Mouse (Mus musculus) leukemia stem cell, adult 10-12 weeks (primary cell): ENCODE measurements around the gene Krtap9-5. TPM values are rescaled to one million over a fixed set of nuclear protein-coding genes. Genes with fewer than 3 reads are reported as not detected.

ENCODE experiments used
- polyA plus RNA-seq: library from polyadenylated mRNA; stranded (reverse); fragments of >175 nt; gene quantifications from 2 replicates; pipeline ENCODE4 v1.2.3, GENCODE M21; 2012; ENCODE audit warnings: low replicate concordance

Gene Krtap9-5
- polyA plus RNA-seq = not detected in 2 replicates

DNA sequence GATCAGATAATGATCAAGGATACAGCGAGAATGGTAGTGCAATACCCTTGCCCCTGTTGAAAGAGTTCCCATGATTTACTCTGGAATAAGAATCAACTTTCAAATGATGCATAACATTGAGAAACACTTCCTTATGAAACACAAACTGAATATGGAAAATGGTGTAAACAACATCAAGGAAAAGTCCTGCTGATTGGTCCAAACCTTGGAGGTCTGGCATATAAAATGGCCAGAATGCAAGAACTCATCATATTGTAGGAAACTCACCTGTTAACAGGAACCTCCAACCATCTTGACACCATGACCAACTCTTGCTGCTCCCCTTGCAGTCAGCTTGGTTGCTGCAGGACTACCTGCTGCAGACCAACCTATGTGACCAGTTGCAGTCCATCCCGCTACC is at the start of gene Krtap9-5:
TSS of gene Krtap9-5 (plus strand) at position 301 of the 400 bp plus-strand sequence.

DNA sequence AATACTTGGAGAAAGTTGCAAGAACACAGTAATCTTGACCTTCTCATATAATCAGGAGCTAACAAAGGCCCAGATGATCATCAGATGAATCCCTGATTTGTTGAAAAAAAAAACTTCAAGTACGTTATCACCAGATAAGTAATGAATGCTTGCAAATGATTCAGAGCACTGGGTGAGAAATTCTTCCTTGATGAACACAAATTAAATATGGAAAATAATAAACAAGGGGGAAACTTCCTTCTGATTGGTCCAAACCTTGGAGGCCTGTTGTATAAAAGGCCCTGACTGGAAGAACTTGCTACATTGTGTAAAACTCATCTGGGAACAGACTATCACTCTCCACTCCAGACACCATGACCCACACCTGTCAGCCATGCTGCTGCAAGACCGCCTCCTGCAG is 40.7 kb upstream of the Krtap9-5 start, which contains the start of gene Krtap31-1:
TSS of gene Krtap31-1 (plus strand) at position 301 of the 400 bp plus-strand sequence.

DNA sequence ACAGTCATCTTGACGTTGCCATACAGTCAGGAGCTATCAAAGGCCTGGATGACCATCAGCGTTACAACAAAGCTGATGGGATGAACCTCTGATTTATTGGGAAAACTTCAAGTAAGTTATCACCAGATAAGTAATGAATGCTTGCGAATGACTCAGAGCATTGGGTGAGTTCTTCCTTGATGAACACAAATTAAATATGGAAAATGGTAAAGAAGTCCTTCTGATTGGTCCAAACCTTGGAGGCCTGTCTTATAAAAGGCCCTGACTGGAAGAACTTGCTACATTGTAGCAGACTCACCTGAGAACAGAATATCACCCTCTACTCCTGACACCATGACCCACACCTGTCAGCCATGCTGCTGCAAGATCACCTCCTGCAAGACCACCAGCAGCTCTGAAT is 33.8 kb upstream of the Krtap9-5 start, which contains the start of gene Gm11565:
TSS of gene Gm11565 (plus strand) at position 301 of the 400 bp plus-strand sequence.

DNA sequence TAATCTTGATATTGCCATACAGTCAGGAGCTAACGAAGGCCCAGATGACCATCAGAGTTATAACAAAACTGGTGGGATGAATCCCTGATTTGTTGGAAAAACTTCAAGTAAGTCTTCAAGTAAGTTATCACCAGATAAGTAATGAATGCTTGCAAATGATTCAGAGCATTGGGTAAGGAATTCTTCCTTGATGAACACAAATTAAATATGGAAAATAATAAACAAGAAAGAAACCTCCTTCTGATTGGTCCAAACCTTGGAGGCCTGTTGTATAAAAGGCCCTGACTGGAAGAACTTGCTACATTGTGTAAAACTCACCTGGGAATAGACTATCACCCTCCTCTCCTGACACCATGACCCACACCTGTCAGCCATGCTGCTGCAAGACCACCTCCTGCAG is 12.3 kb upstream of the Krtap9-5 start, which contains the start of gene Krtap31-2:
TSS of gene Krtap31-2 (plus strand) at position 301 of the 400 bp plus-strand sequence.

DNA sequence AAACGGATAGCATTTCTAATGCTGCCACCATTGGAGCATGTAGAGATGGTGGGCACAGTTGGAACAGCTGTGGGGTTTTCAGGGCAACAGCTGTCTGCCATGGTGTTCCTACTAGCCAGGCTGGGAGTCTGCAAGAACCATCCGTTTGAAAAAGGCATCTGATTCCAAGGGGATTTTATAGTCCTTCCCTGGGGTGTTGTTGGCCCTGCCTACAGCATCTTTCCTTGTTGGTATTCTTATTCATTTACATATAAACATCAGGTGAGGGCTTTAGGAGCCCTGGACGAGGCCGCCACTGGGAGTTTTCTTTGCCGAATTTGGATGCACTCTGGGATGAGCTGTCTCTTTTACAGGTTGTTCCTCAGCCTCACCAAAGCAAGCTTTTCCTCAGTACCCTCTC is 30.7 kb downstream of the Krtap9-5 start, which contains the start of gene Krtap29-1:
TSS of gene Krtap29-1 (minus strand) at position 101 of the 400 bp plus-strand sequence.

DNA sequence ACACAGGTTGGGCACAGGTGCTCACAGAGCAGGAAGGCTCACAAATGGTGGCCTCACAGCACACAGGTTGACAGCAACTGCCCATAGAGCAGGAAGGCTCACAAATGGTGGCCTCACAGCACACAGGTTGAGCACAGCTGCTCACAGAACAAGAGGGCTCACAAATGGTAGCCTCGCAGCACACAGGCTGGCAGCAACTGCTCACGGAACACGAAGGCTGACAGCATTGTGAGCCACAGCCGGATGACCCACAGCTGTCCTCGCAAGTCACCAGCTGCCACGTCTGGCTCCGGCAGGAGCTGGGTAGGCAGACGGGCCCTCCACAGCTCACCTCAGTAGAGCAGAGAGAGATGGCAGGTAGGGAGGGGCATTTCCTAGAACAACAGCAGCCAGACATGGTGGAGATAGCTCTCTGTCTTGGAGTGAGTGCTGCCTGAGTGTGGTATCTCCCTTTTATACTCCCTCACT is 37.9 kb downstream of the Krtap9-5 start, which contains the start of gene Krtap16-1:
TSS of gene Krtap16-1 (minus strand) at position 418 of the 468 bp plus-strand sequence.

DNA sequence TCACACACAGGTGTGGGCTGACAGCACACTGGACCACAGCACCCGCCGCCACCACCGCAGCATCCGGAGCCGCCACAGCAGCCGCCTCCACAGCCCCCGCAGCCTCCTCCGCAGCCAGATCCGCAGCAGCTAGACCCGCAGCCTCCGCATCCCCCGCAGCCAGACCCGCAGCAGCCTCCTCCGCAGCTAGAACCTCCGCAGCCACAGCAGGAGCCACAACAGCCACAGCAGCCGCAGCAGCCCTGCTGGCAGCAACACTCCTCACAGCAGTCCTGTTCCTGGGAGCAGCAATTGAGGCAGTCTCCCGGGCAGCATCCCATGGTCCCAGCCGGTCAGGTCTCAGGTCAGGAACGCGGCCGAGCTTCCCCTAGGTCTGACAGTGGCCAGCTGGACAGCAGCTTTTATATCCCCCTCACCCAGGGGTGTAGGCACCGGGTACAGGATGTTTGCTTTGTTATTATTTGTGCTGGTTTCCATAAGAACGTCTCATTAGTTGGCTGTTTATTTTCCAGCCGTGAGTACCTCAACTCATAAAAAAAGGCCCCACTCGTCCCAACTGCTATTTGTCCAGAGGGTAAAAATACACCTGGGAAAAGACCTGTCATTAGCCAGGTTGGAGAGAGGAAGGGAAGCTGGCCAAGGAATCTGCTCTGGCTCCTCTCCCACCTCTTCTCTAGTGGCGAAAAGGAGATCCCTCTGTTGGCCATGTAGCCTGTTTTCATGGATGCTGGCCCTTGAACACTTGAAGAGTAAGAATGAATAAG is 45.5 kb downstream of the Krtap9-5 start, which contains the start of gene Krtap17-1:
TSS of gene Krtap17-1 (minus strand) at position 375 of the 764 bp plus-strand sequence.

Other genes starting within 250 kb of the Krtap9-5 start
- not detected in 2 replicates for gene Gm14180, start 214.2 kb upstream of the Krtap9-5 start, polyA plus RNA-seq
- gene Gm11595, start 175.6 kb upstream of the Krtap9-5 start, polyA plus RNA-seq = not detected in 2 replicates
- gene Krtap4-8, start 167.8 kb upstream of the Krtap9-5 start, polyA plus RNA-seq = not detected in 2 replicates
- gene Krtap4-9, start 163.3 kb upstream of the Krtap9-5 start, polyA plus RNA-seq = not detected in 2 replicates
- gene Gm11596, start 155.0 kb upstream of the Krtap9-5 start, polyA plus RNA-seq = not detected in 2 replicates
- 0.86 TPM in 1 of 2 replicates, not detected in the other for gene Gm11569, start 149.5 kb upstream of the Krtap9-5 start, polyA plus RNA-seq
- not detected in 2 replicates for gene Gm11554, start 144.0 kb upstream of the Krtap9-5 start, polyA plus RNA-seq
- not detected in 2 replicates for gene Krtap4-13, start 138.6 kb upstream of the Krtap9-5 start, polyA plus RNA-seq
- not detected in 2 replicates for gene Gm11564, start 132.8 kb upstream of the Krtap9-5 start, polyA plus RNA-seq
- not detected in 2 replicates for gene 2300003K06Rik, start 110.4 kb upstream of the Krtap9-5 start, polyA plus RNA-seq
- gene Krtap4-16, start 96.9 kb upstream of the Krtap9-5 start, polyA plus RNA-seq = not detected in 2 replicates
- gene Gm11568, start 90.6 kb upstream of the Krtap9-5 start, polyA plus RNA-seq = not detected in 2 replicates
- not detected in 2 replicates for gene Gm11559, start 84.0 kb upstream of the Krtap9-5 start, polyA plus RNA-seq
- not detected in 2 replicates for gene Krtap9-1, start 75.1 kb upstream of the Krtap9-5 start, polyA plus RNA-seq
- not detected in 2 replicates for gene Gm11567, start 69.3 kb upstream of the Krtap9-5 start, polyA plus RNA-seq
- gene Krtap31-1, start 40.6 kb upstream of the Krtap9-5 start, polyA plus RNA-seq = not detected in 2 replicates
- gene Gm11565, start 33.7 kb upstream of the Krtap9-5 start, polyA plus RNA-seq = not detected in 2 replicates
- gene Krtap31-2, start 12.2 kb upstream of the Krtap9-5 start, polyA plus RNA-seq = not detected in 2 replicates
- gene Krtap29-1, start 30.6 kb downstream of the Krtap9-5 start, polyA plus RNA-seq = not detected in 2 replicates
- gene Krtap16-1, start 38.1 kb downstream of the Krtap9-5 start, polyA plus RNA-seq = not detected in 2 replicates
- not detected in 2 replicates for gene Krtap17-1, start 45.5 kb downstream of the Krtap9-5 start, polyA plus RNA-seq
- gene Krt33a, start 67.7 kb downstream of the Krtap9-5 start, polyA plus RNA-seq = not detected in 2 replicates
- gene Krt33b, start 81.4 kb downstream of the Krtap9-5 start, polyA plus RNA-seq = not detected in 2 replicates
- not detected in 2 replicates for gene Krt34, start 93.1 kb downstream of the Krtap9-5 start, polyA plus RNA-seq
- not detected in 2 replicates for gene Krt31, start 102.1 kb downstream of the Krtap9-5 start, polyA plus RNA-seq
- not detected in 2 replicates for gene Krt32, start 139.8 kb downstream of the Krtap9-5 start, polyA plus RNA-seq
- not detected in 2 replicates for gene Krt35, start 147.8 kb downstream of the Krtap9-5 start, polyA plus RNA-seq
- gene Krt36, start 157.2 kb downstream of the Krtap9-5 start, polyA plus RNA-seq = not detected in 2 replicates
- not detected in 2 replicates for gene Krt13, start 173.1 kb downstream of the Krtap9-5 start, polyA plus RNA-seq
- gene Krt15, start 187.5 kb downstream of the Krtap9-5 start, polyA plus RNA-seq = 0.10 TPM in 1 of 2 replicates, not detected in the other
- 0.15 and 1.7 TPM in 2 replicates for gene Krt19, start 200.2 kb downstream of the Krtap9-5 start, polyA plus RNA-seq
- gene Krt9, start 244.8 kb downstream of the Krtap9-5 start, polyA plus RNA-seq = not detected in 2 replicates